Mouse (Mus musculus) megakaryocyte, embryonic 14.5 days (primary cell): Measurements from ENCODE around the gene Cdc25a. TPM values are rescaled to one million over a fixed set of nuclear protein-coding genes. Genes with fewer than 3 reads are reported as not detected.

ENCODE experiments used
- H3K27me3 ChIP-seq: replicated peaks from 2 replicates; pipeline ENCODE3; 2012; ENCODE audit warnings: inconsistent platforms
- H3K36me3 ChIP-seq: replicated peaks from 2 replicates; pipeline ENCODE3; 2012; ENCODE audit warnings: low read length, inconsistent platforms, mixed read lengths
- H3K4me1 ChIP-seq: 2 replicates; pipeline ENCODE4 v1.6.1; 2012; ENCODE audit warnings: inconsistent platforms
- H3K4me3 ChIP-seq: replicated peaks from 2 replicates; pipeline ENCODE3; 2012; ENCODE audit warnings: moderate library complexity, mild to moderate bottlenecking, inconsistent platforms
- H3K9me3 ChIP-seq: 2 replicates; pipeline ENCODE4 v1.6.1; 2012; ENCODE audit warnings: inconsistent platforms
- FLI1 ChIP-seq: IDR thresholded peaks from 2 replicates; pipeline ENCODE4 v1.6.1; 2012; ENCODE audit warnings: low read length, inconsistent platforms, mixed read lengths
- GATA1 ChIP-seq: IDR thresholded peaks from 3 replicates; pipeline ENCODE4 v1.6.1; 2012; ENCODE audit warnings: mixed read lengths, low read length, inconsistent platforms, borderline replicate concordance
- polyA plus RNA-seq: library from polyadenylated mRNA; stranded (reverse); fragments of >175 nt; gene quantifications from 2 replicates; pipeline ENCODE4 v1.2.3, GENCODE M21; 2012; ENCODE audit warnings: low replicate concordance; ENCODE audit not compliant: insufficient read depth

Cdc25a gene
- polyA plus RNA-seq, 1 experiment = 15.0 TPM

DNA sequence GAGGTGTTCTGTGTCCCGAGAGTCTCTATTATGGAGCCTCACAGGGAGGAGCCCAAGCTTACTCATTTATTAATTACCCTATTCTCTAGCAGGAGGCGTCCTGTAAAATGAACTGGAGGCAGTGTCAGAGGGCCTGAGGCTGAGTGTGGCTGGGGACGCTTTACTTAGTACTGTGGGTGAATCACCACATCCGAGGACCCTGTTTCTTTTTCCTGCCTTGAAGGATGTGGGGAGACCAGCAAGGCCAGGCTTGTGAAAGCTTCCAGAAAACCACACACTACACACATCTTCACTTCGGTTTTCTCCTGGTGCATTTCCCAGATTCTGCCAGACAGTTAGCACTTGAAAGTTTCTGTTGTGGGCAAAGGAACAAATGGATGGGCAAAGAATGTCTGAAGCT is 27.4 kb downstream of the Cdc25a start:
- H3K4me1 ChIP-seq = peaks cover 32% of the 10 kb centered on the region
- H3K27me3 ChIP-seq = peaks cover 17% of the 10 kb centered on the region
- H3K4me3 ChIP-seq = no peak overlapping the region
- no peak for TF ChIP-seq GATA1
- TF ChIP-seq FLI1 = no peak
- H3K9me3 ChIP-seq = no peaks in the 10 kb centered on the region
- no peaks in the 10 kb centered on the region for H3K36me3 ChIP-seq

DNA sequence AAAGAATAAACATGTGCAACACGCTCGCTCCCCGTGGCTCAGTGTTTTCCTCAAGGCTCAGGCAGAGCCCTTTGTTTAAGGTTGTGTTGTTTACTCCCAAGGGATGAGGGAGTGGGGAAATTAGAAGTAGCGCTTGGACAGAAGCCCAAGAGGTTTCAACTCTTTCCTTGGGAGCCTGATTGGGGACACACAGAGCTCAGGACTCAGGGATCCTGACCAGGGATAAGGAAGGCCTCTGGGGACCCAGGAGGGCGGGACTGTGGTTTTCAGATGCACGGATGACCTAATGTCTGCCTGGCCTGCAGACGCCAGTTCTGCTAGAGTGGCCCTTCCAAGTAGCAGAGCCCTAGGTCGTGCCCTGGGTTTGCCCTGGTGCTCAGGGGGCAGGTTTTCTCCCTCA is 31.9 kb downstream of the Cdc25a start:
- no peaks in the 10 kb centered on the region for H3K9me3 ChIP-seq
- H3K4me3 ChIP-seq = no peak overlapping the region
- no peaks in the 10 kb centered on the region for H3K36me3 ChIP-seq
- H3K4me1 ChIP-seq = peaks cover 23% of the 10 kb centered on the region
- H3K27me3 ChIP-seq = peaks cover 31% of the 10 kb centered on the region
- TF ChIP-seq FLI1 (no peak), GATA1 (no peak)

DNA sequence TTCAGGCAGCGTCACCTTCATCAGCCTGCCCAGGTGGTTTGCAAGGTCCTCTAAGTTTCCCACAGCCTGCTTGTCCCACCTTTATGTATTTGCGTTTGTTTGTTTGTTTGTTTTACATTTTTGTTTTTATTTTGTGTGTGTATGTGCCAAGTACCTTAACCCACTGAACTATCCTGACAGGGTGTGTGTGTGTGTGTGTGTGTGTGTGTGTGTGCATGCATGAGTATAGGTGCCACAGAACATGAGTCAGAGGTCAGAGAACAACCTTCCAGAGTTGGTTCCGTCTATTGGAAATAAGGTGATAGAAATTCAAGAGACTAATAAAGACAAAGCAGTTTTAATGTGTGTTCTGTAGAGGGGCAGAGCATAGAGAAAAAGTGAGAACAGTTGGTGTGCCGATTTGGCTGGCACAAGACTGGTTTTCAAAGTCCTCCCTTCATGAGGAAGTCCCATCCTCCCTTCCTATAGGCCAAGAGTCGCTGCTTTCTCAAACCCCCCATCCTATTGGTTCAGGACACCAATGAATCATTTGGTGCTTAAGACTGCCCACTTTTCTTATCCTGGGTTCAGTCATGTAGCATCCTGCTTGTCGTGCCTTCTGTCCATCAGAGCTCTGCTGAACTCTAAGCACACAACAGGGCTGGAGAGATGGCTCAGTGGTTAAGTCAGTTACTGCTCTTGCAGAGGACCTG is 32.5 kb downstream of the Cdc25a start:
- TF ChIP-seq FLI1 (no peak), GATA1 (no peak)
- Histone ChIP-seq H3K36me3 (no peaks in the 10 kb centered on the region), H3K4me1 (peaks cover 17% of the 10 kb centered on the region), H3K4me3 (no peak overlapping the region), H3K27me3 (peaks cover 28% of the 10 kb centered on the region), H3K9me3 (no peaks in the 10 kb centered on the region)

DNA sequence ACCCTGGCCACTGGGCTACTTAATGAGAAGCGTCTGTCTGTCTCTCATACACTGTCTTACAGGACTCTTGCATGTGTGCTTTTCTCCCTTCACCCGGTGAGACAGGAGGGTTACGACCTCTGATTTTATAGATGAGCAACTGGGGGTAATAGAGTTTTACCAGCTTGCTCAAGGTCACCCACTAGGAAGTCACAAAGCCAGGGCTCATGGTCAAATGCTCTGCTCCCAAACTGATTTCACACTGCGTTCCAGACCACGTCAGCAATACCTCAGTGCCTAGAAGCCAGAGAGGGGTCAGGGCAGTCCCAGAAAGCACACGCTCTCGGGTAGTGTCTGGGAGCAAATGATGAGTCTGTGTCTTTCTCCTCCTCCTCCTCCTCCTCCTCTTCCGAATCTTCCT is 33.7 kb downstream of the Cdc25a start:
- Histone ChIP-seq H3K36me3 (no peaks in the 10 kb centered on the region), H3K4me1 (peaks cover 21% of the 10 kb centered on the region), H3K4me3 (no peak overlapping the region), H3K9me3 (no peaks in the 10 kb centered on the region), H3K27me3 (peaks cover 27% of the 10 kb centered on the region)
- TF ChIP-seq GATA1 (no peak), FLI1 (no peak)

DNA sequence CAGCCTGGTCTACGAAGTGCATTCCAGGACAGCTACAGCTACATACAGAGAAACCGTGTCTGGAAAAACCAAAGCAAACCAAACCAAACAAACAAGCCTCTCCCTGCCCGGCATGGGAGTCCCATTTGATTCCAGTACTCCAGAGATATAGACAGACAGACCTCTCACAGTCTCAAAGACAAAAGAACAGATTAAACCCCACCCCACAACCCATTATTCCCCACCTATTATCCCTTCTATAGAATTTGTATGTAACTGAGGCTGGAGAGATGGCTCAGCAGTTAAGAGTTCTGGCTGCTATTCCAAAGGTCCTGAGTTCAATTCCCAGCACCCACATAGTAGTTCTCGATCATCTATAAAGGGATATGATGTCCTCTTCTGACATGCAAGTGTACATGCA is 34.5 kb downstream of the Cdc25a start:
- Histone ChIP-seq H3K36me3 (no peaks in the 10 kb centered on the region), H3K27me3 (peaks cover 24% of the 10 kb centered on the region), H3K4me3 (no peak overlapping the region), H3K9me3 (no peaks in the 10 kb centered on the region), H3K4me1 (peaks cover 28% of the 10 kb centered on the region)
- TF ChIP-seq FLI1 = no peak
- TF ChIP-seq GATA1 = no peak

DNA sequence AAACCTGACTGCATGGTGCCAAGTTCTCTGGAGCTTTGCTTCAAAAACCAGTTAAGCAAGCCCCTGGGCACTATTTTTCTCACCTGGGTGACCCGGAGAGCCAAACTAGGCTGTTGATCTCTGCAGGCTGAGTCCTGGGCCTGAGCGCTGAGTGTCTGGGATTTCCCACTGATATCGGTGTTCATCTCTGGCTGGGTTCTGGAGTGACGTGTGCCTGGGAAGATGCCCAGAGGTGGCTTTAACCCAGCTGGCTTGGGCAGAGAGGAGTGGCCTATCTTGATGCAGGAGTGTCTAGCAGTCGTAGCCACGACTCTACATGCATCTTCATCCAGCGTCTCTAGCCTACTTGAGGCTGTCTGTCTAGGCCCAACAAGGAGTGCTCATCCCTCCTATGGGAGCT is 36.4 kb downstream of the Cdc25a start:
- Histone ChIP-seq H3K4me3 (no peak overlapping the region), H3K9me3 (no peaks in the 10 kb centered on the region), H3K4me1 (peaks cover 26% of the 10 kb centered on the region), H3K27me3 (peaks cover 21% of the 10 kb centered on the region), H3K36me3 (no peaks in the 10 kb centered on the region)
- TF ChIP-seq FLI1 (no peak), GATA1 (no peak)

DNA sequence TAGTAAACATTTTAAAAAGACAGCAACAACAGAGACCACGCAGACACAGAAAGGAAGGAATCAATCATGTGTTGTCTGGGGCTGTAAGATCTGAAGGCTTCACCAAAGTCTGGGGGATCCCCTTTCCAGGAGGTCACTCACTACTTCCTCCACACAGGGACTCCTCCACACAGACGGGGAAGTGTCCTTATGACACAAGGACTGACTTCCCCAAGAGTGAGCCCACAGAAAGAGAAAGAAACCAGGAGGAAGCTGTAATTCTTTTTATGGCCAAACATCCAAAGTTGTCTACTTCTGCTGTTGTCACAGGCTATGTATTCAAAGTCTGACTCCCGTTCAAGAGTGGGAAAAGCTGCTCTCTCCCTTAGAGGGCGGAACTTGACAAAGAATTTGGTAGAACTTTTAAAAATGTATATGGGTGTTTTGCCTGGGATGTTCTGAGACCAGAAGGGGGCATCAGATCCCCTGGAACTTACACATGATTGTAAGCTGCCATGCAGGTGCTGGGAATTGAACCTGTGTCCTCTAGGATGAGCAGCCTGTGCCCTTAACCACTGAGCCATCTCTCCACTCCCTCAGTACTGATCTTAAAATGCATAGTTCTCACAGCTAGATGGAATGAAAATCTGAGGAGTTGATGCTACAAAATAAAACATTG is 39.0 kb downstream of the Cdc25a start:
- no peaks in the 10 kb centered on the region for H3K36me3 ChIP-seq
- H3K4me1 ChIP-seq = peaks cover 11% of the 10 kb centered on the region
- TF ChIP-seq FLI1 (no peak), GATA1 (no peak)
- no peaks in the 10 kb centered on the region for H3K9me3 ChIP-seq
- H3K4me3 ChIP-seq = peak overlapping the region; percentile 5
- peaks cover 15% of the 10 kb centered on the region for H3K27me3 ChIP-seq

DNA sequence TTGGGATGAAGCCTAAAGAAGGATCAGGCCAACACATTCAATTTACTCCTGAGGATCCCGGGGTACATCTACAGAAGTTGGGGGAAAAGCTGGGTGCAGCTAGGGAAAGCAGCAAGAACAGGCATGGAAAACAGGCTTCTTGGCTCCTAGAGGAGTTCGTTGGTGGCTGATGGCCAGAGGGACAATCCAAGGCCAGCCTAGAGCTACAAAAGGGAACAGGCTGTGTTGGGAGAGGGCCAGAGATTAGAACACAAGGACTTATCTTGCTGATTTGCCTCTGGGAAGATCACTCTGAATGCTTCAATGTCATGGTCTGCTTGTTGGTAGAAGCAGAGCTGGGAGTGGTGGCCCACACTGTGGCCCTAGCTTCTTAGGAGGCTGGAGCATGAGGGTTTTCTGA is 42.6 kb downstream of the Cdc25a start:
- Histone ChIP-seq H3K9me3 (no peaks in the 10 kb centered on the region), H3K36me3 (no peaks in the 10 kb centered on the region), H3K4me1 (peaks cover 11% of the 10 kb centered on the region), H3K27me3 (peaks cover 5% of the 10 kb centered on the region), H3K4me3 (no peak overlapping the region)
- TF ChIP-seq FLI1 (no peak), GATA1 (no peak)

DNA sequence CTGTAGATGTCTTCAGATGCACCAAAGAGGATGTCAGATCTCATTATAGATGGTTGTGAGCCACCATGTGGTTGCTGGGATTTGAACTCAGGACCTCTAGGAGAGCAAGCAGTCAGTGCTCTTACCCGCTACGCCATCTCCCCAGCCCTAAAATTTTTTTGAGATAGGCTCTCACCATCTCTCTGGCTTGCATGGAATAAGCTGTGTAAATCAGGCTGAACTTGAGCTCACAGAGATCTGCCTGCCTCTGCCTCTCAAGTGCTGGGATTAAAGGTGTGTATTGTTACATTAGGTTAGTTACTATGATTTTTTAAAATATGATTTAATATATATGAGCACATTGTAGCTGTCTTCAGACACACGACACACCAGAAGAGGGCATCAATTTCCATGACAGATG is 53.8 kb downstream of the Cdc25a start:
- H3K9me3 ChIP-seq = no peaks in the 10 kb centered on the region
- no peak for TF ChIP-seq FLI1
- TF ChIP-seq GATA1 = no peak
- peaks cover 24% of the 10 kb centered on the region for H3K27me3 ChIP-seq
- peaks cover 19% of the 10 kb centered on the region for H3K4me1 ChIP-seq
- H3K36me3 ChIP-seq = no peaks in the 10 kb centered on the region
- no peak overlapping the region for H3K4me3 ChIP-seq

DNA sequence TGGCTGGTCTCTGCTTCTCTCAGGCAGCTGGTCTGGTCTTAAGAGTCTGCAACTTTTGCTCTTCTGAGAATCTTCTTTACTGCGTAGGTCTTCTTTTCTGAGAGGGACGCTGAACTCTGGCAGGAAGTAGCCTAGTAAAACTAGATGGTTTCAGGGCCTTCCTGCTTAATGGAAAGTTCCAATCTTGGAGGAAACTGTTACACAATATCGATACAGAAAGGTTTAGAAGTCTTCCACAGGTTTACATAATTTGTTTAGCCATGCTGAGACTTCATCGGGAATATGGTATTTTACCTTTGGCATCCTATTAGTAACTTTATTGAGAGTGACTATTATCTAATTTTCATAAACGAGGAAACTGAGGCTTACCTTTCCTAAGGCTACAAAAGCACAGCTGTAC is 54.7 kb downstream of the Cdc25a start:
- H3K4me1 ChIP-seq = peaks cover 16% of the 10 kb centered on the region
- no peak overlapping the region for H3K4me3 ChIP-seq
- TF ChIP-seq GATA1 = no peak
- no peak for TF ChIP-seq FLI1
- peaks cover 24% of the 10 kb centered on the region for H3K27me3 ChIP-seq
- no peaks in the 10 kb centered on the region for H3K9me3 ChIP-seq
- no peaks in the 10 kb centered on the region for H3K36me3 ChIP-seq

DNA sequence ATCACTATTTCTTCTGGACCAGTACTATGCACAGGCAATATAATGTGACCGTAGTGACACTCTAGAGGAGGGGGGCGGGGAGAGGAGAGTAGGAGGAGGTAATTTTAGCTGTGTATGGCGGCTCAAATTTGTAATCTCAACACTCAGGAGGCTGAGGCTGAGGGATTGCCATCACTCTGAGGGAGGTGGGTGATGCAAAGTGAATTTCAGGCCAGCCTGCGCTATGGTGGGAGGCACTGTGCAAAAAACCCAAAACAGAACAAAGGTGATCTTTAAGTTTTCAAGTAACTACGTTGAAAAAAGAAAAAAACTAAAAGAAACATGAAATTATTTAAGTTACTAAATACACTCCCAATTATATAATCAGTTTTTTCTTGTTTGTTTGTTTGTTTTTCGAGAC is 55.4 kb downstream of the Cdc25a start:
- Histone ChIP-seq H3K36me3 (no peaks in the 10 kb centered on the region), H3K4me1 (peaks cover 16% of the 10 kb centered on the region), H3K27me3 (peaks cover 27% of the 10 kb centered on the region), H3K9me3 (no peaks in the 10 kb centered on the region), H3K4me3 (peak overlapping the region; percentile 83)
- TF ChIP-seq FLI1 (no peak), GATA1 (no peak)
